Mouse (Mus musculus): ENCODE results near the gene Sfxn1. TPM values are rescaled to one million over a fixed set of nuclear protein-coding genes. Genes with fewer than 3 reads are reported as not detected.

The Sfxn1 gene
- 21.8 TPM for total RNA-seq (2023)

DNA sequence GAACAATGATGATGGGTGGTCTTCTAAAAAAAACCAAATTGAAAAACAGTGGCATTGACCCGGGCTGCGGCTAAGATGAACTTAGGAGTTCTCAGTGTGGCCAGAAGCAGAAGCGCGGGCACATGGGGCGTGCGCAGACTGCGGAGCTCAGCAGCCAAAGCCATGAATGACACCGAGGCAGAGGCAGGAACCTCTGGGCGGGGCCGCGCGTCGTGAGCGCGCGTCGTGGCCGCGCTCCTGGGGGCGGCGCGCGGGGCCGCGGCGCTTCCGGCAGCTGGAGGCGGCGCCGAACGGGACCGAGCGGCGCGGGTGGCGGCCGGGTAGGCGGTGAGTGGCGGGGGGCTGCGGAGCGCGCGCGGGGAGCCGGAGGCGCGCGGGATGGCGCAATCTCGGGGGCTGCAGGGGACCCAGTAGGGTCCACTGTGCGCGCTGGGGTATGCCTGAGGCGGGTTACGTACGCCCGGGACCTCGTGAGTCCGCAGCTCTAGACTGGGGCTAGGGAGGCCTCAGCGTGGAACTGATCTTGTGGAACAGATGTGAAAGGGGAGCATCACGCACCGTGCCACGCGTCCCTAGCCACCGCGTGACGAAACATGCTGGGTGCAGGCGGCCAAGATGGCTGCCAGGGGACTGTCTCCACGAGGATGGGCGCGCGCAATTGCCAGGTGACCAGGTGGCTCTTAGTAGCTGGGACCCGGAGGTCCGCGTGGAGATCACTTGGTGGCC is at the start of gene Sfxn1:
Sfxn1 (plus strand) TSS at position 264 of the 726 bp plus-strand sequence.

DNA sequence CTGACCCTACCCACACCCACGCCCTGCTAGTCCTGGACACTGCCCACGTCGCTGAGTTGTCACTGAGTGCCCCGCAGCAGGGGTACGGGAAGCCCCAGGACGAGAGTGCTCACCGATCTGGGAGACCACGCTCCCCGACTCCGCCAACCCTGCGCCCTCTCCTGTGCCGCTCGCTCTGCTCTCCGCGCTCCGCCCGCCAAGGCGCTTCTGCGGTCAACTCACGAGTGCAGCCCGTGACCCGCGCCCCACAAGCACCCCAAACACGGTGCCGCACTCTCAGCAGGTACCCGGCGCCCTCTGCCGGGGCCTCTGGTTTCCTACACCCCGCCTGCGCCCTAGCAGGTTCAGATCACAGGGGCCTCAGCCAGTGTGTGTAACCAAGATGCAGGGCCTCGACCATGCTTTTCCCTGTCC is 16.2 kb upstream of the Sfxn1 start, which contains the start of gene Drd1:
Drd1 (minus strand) TSS at position 258 of the 414 bp plus-strand sequence.

Other genes with a start within 250 kb of the Sfxn1 start
- not detected for gene Drd1, start 16.2 kb upstream of the Sfxn1 start, total RNA-seq (2023)
- 9.0 TPM for gene Hrh2, start 120.3 kb downstream of the Sfxn1 start, total RNA-seq (2023)

Measured in CD4-positive naive resting alpha-beta T cell, adult 57 days (primary cell).